Mouse (Mus musculus): ENCODE measurements at regions not wholly inside any gene's neighbourhood (a gene's known extent, or its start where the extent isn't known, plus 50 kb on each side); places are given as distances from the start of the nearest gene placed in this dataset.

DNA sequence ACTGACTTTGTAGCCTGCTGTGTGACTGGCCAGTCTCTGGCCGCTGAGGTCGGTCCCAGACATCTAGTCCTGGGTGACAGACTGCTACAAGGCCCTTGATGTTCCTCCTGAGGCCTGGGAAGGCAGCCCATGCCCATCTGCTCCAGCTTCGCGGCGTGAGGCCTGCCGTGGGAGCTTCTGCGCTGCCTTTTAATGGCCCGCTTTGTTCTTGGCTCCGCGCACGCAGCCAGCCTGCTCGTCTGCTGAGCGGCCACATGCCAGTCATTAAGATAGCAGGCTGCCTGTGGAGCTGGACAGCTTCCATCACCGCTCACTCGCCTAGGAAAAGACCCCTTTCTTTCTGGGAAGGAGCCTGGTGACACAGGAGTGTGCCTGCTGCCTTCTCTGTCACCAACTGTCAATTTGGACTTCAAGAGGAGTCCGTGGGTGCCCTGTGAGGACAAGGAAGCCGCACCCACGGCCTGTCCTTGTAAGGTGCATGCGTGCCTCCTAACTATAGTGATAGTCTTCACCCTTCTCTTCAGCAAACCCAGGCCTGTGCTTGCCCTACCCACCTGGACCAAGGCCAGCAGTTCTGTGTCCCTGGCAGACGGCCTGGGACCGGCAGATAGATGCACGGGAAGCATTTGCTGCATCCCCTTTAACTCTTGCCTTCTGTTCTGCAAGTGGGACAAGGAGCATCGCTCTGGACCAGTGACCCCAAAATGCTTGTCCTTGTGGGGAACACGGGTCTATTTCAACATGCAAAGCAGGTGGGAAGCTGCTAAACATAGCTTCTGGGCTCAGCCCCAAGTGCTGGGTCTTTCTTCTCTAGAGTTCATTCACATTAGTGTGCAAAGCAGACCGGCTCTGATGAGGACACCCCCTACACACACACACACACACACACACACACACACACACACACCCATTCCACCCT is 88.6 kb downstream of the Sik1 start:
- TF ChIP-seq CTCF (IDR thresholded peaks at IDR 0.05; ENCODE audit: insufficient read depth, low read length) (no peak), POLR2A (IDR thresholded peaks at IDR 0.05; ENCODE audit: borderline replicate concordance, extremely low read depth, low read depth, low read length) (no peak)

Measured in lung, adult 2 months (tissue).